Mouse (Mus musculus): ENCODE measurements at regions not wholly inside any gene's neighbourhood (a gene's known extent, or its start where the extent isn't known, plus 50 kb on each side); places are given as distances from the start of the nearest gene placed in this dataset.

DNA sequence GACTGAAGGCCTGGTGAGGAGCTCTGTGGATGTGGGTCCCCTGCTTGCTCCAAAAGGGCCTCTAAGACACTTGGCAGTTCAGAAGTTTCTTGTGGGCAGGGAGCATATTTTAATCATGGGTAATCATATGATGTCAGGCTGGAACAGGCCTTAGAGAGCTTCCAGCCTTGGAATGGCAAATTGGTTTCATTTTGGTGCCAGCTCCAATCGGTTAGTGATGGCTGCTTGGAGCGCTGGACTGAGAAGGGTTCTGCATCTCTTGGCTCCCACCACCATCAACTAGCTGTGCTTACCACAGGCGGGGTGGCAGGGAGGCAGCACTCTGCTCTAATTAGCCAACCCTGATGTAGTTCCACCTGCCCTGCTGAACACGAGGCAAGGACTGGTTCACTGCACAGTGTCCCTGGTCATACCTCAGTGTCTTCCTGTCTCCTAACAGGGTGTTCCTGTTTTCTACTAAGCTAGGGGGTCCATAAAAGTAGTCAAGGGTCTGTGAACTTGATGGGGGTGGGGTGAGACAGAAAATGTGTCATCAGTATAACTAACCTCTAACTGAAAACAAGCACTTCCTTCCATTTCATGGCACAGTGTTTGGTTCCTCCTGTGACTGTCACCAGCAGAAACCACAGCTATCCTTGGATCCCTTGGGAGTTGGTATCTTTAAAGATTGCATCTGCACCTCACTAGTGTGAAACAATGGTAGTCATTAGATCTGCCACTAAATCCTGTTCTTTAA, 412.6 kb downstream of the Bcor start:
- in situ Hi-C loops (cut with MboI; ENCODE audit: unreplicated experiment in 2 of 2) = loop anchor here (10.0 kb wide), 2 partner anchors 93 to 257 kb away; no protein-coding TSS in a partner anchor

DNA sequence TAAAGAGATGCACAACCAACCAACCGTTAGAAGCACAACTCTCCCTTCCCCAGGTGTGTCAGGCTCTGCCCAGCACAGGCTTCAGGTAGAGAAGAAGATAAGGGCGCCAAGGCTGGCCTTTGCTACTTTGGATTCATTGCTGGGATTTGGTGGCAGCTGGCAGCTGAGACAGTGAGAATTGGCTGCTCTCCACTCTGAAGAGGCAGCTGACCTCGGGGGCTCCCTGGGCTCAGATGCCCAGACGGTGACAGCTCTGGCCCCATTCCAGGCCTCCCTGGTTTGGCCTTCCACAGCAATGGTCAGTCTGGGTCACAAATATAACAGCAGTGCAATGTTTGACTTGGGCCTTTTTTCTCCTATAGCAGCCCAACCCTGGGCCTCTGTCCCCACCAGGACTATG, 411.9 kb downstream of the Bcor start:
- in situ Hi-C loops (cut with MboI; ENCODE audit: unreplicated experiment in 2 of 2) = loop anchor here (10.0 kb wide), 2 partner anchors 93 to 257 kb away; no protein-coding TSS in a partner anchor

DNA sequence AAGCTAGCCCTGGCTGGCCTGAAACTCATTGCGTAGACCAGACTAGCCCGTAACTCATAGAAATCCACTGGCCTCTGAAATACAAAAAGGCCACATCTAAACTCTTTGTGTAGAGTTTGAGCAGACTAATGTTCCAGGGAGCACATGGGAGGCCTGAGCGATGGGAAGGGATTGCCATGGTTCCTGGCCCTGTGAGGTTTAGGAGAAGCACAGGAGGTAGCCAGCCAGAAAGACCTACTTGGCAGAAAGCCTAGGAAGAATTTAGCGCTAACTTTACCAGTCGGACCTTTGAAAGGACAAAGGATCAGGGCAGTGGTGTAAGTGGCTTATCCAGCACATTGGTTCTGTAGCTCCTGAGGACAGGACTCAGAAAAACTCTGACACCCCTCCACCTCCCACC, 407.6 kb downstream of the Bcor start:
- in situ Hi-C loops (cut with MboI; ENCODE audit: unreplicated experiment in 2 of 2) = loop anchor here in 1 of 2 experiments (10.0 kb wide), 1 partner anchor 108 kb away; no protein-coding TSS in a partner anchor

DNA sequence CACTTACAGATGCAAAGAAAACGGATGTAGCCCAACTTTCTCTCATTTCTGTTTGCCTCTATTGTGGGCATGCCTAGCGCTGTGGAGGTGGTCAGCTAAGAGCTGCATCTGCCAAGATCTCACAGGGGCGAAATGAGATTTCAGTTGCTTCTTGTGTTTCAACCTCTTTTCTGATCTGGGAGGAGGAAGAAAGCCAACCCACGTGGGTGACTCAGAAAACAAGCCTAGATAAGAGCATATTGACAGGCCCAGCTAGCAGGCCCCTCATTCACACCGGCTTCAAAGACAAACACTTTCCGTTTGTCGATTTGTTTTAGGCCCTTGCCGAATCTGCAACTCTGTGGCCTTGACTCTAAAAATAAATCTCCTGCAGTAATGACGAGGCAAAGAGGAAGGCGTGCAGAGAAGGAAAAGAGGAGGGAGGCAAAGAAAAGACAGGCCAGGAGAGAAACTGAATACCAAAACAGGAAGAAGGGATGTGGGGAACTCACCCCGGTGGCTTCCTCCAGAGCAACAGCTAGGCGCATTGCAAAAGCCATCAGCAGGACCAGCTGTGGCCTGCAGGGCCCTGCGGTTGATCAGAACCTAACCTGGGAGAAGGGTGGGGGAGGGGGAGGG, 407.1 kb downstream of the Bcor start:
- in situ Hi-C loops (cut with MboI; ENCODE audit: unreplicated experiment in 2 of 2) = loop anchor here in 1 of 2 experiments (10.0 kb wide), 1 partner anchor 108 kb away; no protein-coding TSS in a partner anchor

DNA sequence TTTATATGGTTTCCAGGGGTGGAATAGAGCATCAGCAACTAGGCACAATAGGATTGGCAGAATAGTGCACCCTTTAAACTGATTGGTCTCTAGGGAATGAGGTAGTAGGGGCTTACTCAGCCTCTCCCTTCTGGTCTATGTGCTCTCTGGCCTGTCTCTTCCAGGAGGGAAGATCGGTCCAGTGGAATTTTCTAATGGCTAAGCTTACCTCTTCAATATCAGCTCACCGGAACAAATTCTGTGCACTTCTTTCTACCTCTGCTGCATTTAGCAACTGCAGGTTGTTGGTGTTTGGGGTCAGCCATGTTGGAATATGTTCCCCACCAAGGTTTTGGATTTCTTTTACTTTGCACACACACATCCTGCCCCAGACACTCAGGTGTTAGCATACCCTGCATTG, 405.1 kb downstream of the Bcor start:
- in situ Hi-C loops (cut with MboI; ENCODE audit: unreplicated experiment in 2 of 2) = loop anchor here in 1 of 2 experiments (10.0 kb wide), 1 partner anchor 110 kb away; no protein-coding TSS in a partner anchor

DNA sequence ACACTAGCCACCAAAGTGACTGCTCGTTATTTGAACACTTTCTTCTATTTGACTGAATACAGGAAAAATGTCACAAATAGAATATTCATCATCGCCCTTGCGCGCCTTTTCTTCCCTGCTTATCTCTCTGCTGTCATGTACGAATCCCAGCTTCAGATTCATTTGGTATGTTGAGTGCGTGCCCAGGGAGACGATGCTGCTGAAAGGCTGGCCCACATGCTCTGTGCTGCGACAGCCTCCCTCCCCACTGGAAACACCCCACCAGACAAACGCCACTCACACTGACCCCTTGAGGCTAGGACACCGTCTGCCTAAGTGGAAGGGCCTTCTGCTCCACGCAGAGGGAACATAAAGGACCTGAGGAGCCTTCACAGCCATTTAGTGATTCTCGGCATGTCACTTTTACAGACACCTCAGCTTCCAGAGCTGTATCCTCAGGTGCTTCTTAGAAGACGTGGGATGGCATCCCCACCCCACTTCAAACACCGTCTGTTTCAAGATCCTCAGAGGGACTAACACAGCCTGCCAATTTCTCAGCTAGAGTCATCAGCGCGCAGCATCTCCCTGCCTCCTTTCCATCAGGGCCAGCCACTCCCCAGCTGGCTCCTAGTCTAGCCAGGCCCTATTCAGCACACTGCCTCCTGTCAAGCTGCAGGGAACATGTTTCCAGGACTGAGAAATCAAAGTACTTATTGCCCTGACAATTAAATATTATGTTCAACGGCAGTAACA, 396.6 kb downstream of the Bcor start:
- in situ Hi-C loops (cut with MboI; ENCODE audit: unreplicated experiment in 2 of 2) = no loop called here

DNA sequence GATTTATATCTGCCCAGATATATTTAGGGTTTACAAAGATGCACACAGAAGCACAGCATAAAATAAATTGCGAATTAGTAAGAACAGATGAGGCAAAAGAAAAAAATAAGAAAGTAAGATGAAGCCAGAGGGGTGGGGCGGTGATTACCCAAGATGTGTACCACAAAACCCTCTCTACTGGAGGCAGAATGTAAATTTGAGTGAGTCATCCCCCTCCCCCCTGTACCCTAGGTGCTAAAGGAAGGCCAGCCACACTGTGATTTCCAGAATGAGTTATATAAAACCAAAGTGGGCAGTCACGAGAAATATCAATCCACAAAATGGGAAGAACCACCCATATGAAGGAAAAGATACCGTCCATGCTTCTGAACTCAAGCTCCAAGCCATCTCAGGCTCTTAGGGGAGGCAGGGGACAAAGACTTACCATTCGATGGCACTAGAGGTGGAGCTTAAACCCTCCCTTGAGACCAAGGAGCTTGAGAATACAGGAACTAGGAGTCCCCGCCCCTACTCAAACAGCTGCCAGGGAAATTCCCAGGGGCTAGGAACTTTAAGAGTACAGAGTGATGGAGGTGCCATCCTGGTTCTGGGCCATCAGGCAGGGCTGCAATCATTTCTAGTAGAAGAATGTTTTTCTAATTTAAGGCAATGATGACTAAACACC, 383.8 kb downstream of the Bcor start:
- in situ Hi-C loops (cut with MboI; ENCODE audit: unreplicated experiment in 2 of 2) = no loop called here

DNA sequence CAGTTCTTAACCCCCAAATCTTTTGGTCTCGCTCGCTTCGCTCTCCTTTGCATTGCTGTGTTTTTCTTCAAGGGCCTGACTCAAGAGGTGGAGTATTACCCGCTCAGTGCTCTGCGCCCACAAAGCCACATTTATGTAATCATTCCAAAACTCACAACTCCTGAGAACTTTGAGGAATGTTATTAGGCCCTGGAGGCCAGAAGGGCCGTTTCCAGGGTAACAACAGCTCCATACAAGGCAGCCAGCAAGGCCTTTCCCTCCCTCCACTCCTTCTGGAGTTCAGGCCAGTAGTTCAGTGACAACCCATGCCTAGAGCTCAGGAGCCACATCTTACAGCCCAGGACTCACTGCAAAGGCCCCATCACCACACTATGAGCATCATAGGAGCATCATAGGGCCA, 365.1 kb downstream of the Bcor start:
- in situ Hi-C loops (cut with MboI; ENCODE audit: unreplicated experiment in 2 of 2) = no loop called here

DNA sequence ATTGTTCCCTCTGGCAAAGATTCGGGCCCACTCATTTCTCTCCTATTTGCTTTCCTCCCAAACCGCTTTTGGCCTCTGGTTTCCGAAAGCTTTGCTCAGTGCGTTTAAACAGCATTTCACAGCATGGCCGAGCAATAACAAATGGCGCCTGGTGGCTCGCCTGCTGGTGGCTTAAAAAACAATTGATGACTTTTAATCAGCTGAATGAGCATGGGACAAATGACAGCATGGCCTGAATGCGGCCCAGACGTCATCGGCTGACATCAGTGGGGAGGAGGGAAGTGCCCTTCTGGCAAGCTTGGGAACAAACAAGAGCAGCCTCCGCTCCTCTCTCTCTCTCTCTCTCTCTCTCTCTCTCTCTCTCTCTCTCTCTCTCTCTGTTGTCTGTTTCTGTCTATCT, 362.3 kb downstream of the Bcor start:
- in situ Hi-C loops (cut with MboI; ENCODE audit: unreplicated experiment in 2 of 2) = no loop called here

DNA sequence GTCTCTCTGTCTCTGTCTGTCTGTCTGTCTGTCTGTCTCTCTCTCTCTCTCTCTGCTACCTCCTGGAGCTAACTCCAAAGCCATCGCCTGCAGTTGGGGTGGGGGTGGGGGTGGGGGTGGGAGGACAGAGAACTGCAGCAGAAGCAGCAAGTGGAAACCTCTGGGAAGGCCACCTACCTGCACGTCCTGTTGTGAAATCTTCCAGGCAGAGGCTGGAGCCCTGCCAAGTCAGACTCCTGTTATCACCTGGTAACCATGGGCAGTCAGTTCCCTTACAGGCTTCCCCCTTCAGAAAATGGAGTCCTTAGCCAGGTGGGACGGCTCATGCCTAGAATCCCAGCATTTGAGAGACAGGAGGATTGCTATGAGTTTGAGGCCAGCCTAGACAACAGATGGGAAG, 361.8 kb downstream of the Bcor start:
- in situ Hi-C loops (cut with MboI; ENCODE audit: unreplicated experiment in 2 of 2) = no loop called here

DNA sequence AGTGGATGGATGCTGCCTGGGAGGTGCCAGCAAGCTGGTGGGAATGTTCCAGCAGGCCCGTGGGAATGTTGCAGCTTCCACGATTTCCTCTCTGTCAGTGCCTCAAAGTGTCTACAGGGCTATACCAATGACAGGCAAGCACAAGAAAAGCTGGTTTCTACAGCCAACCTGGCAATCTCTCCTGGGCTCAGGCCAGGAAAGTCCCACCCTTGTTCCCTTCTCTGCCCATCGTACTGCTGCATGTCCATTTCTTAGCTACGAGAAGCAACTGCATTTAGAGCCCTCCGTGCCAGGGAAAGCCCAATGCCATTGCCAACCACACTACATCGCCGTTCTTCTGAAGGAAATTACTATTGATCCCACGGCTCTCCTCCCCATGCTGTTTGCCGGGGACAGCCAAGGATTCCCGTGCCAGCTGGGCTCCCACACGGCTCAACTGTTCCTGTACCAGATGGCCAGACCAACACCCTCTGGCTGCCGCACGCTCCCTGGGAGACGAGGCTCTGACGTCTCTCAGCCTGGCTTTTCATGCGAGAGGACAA, 359.7 kb downstream of the Bcor start:
- in situ Hi-C loops (cut with MboI; ENCODE audit: unreplicated experiment in 2 of 2) = loop anchor here (10.0 to 25.0 kb wide), 4 partner anchors 166 to 334 kb away; no protein-coding TSS in a partner anchor

DNA sequence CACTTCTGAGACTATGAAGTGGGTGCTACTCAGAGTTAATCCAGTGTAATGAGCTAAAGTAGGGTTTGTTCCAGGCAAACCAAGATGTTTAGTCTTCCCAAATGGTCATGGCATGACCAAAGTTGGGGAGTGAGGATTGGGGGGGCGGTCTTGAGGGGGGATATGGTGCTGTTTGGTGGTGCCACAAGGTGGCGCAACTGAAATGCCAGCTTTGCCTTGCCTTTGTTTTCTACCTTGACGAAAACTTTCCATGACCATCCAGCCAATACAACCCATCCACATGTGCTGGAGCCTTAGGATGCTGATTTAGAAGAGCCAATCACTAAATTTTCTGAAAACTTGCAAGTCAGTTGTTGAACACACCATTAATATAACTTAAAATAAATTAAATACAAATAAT, 358.9 kb downstream of the Bcor start:
- in situ Hi-C loops (cut with MboI; ENCODE audit: unreplicated experiment in 2 of 2) = loop anchor here (10.0 to 25.0 kb wide), 4 partner anchors 166 to 334 kb away; no protein-coding TSS in a partner anchor

DNA sequence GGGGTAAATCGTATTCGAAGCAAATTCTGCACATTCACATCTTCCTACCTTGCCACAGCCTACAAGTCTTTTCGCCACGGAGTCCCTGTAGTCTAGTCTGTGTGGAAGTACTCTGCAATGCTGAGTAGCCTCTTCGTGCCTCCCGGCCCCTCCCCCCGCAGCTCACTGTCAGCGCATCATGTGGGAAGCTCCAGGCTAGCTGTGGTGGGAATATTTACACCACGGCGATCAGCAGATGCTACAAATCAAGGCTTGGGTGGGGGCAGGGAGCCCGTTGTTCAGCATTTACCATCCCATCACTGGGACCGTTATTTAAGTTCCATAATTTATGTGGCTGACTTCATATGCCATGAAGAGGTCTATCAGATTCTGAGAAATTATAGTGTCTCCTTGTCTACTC, 358.5 kb downstream of the Bcor start:
- in situ Hi-C loops (cut with MboI; ENCODE audit: unreplicated experiment in 2 of 2) = loop anchor here (10.0 to 25.0 kb wide), 4 partner anchors 167 to 333 kb away; no protein-coding TSS in a partner anchor

DNA sequence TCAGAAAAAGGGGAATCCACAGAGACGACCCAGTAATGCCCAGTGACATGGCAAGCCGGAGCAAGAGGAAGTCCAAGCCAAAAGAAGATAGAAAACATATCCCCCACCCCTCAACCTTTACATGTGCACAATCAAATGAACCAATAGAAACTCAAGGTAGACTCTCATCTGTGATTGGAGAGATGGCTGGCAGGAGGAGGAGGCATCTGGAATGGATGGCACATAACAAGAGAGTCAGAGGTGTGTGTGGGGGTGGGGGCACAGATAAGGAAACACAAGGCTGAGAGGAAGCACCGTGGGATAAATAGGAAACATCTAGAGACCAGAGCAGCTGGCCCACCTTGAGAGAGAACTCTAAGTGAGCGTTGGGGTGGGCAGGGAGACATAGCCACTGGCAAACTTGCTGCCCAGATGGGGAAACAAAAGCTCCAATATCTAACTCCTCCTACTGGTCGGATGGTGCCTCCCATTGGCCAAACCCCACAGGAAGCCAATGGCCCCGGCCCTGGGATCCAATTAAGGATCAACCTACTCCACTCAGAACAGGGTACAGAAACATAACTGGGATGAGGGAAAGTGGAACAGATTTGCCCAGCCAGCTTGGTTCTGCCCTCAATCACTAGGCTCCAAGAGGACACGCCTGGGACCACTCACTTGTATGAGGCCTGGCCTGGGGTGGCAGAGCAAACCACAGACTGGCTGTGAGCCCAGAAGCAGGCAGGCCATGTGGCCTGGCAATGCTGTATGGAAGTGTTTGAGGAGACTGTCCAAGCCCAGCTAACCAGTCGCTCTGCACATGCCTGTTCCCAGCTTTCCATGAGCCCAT, 357.9 kb downstream of the Bcor start:
- in situ Hi-C loops (cut with MboI; ENCODE audit: unreplicated experiment in 2 of 2) = loop anchor here (10.0 to 25.0 kb wide), 4 partner anchors 167 to 333 kb away; no protein-coding TSS in a partner anchor

DNA sequence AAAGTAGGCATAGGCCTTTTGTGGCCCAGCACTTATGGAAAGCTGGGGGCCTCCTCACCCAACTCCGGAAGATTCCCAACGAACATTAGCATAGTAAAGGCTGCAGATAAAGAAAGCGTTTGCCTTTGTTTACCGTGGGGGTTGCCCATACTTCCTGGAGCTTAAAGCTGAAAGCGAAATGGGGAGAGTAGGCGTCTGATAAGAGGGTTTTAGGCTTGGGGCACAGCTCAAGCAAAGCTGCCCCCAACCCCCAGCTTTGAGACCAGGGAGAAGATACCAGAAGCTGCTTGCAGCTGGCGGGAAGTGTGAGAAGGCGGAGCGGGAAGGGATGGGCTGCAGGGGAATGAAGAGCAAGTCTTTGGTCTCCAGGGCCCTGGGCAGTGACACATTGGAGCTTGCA, 356.9 kb downstream of the Bcor start:
- in situ Hi-C loops (cut with MboI; ENCODE audit: unreplicated experiment in 2 of 2) = loop anchor here (10.0 to 25.0 kb wide), 4 partner anchors 168 to 332 kb away; no protein-coding TSS in a partner anchor

DNA sequence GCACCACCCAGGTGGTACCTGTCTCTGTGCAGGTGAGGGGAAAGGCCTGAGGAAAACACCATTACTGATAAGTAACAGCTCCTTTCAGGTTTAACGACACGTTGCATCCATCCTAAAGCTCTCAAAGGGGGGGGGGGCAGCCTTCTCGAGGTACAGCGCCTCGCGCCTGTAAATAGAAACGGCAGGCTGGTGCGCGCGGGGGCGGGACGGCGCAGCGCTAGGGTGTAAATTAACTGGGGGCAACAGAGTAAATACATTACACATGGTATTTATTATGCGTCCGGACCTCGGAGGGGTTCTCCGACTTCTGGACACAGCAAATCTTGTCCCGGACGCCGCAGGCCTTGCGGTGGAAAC, 353.3 kb downstream of the Bcor start:
- in situ Hi-C loops (cut with MboI; ENCODE audit: unreplicated experiment in 2 of 2) = loop anchor here (10.0 to 25.0 kb wide), 4 partner anchors 172 to 328 kb away; no protein-coding TSS in a partner anchor

DNA sequence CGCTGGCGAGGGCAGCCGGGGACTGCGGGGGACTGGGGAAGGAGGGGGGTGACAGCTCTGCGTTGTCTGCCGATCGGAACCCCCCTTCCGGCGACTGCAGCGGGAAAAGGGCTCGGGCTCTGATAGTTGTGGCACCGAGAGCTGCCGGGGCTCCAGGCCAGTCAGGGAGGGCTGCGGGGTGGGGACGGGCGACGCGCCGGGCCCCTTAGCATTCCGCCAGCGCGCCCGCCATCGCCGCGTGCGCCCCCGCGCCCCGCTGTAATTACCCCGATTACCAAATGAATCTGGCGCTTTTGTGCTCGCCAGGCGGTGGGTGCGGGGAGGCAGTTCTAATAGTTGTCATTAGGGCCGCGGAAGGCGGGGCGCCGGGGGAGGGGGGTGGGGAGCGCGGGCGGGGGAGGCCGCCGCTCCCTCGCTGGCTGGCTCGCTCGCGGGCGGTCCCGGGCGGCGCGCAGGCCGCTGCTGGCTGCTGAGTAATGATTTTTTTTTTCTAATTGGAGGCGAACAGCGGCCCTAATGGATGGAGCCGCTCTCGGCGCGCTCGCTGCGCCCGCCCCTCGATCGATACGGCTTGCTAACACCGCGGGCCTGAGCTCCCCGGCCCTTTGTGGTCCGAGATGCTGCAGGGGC, 352.8 kb downstream of the Bcor start:
- in situ Hi-C loops (cut with MboI; ENCODE audit: unreplicated experiment in 2 of 2) = loop anchor here (10.0 to 25.0 kb wide), 4 partner anchors 173 to 327 kb away; no protein-coding TSS in a partner anchor

DNA sequence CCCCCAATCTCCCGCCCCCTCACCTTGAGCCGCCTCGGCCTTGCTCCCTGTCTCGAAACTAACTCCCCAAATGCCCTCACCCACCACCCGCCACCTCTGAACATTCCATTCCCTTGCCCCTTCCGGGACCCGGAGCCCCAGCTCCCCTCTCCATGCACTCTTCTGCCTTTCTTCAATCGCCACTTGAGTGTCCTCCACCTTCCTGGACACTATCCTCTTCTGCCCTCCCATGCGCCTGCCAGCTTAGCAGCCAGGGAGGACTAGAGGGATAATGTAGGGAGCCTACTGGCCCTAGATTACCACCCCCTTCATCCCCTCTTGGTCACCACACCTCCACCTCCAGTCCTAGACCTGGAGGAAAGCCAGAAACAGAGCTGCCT, 352.3 kb downstream of the Bcor start:
- in situ Hi-C loops (cut with MboI; ENCODE audit: unreplicated experiment in 2 of 2) = loop anchor here (10.0 to 25.0 kb wide), 4 partner anchors 173 to 327 kb away; no protein-coding TSS in a partner anchor

DNA sequence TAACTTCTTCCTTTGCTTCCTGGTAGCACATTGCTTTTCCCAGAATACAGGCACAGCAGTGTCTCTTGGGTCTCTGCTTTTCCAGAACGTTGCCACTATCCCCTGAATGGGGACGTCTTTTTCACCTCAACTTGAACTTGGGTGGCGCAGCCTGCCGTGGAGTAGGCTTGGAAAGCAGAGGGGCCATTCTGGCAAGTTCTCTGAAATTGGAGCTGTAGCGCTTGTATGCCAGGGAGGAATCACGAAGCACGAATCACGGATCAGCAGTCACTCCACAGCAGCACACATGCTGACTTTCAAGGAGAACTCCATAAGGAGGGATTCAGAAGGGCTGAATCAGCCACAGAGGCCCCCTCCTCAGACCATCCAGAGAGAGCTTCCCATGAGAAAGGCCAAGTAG, 351.2 kb downstream of the Bcor start:
- in situ Hi-C loops (cut with MboI; ENCODE audit: unreplicated experiment in 2 of 2) = loop anchor here (10.0 to 25.0 kb wide), 4 partner anchors 174 to 326 kb away; no protein-coding TSS in a partner anchor
